In genomic region chr13:35502147-35502522, GRCm38 (mm10) we compare ENCODE assay signal across 10 mouse cellular contexts.
DNase-seq lines count a peak whose midpoint lies in the region; ATAC-seq lines count a peak whose summit lies in the region.
"Had no signal": no experiment of that assay in that cellular context is flagged by ENCODE, and none has a peak within 500 bp of the region (broad histone marks: within the 10 kb centered on the region; RNA-seq: fewer than 3 reads in every experiment).

No protein-coding gene starts in this region.

- 57% methylated on average over 5 of the region's 5 CpGs for WGBS in hindbrain, embryonic 13.5 days
- WGBS in hindbrain, embryonic 10.5 days: 68% methylated on average over 5 of the region's 5 CpGs
- WGBS in embryonic facial prominence, embryonic 15.5 days: 25% methylated on average over 5 of the region's 5 CpGs

- no peak overlapping the region for H3K27ac ChIP-seq in hindbrain, embryonic 13.5 days
- H3K27ac ChIP-seq in hindbrain, embryonic 10.5 days: no peak overlapping the region
- H3K27ac ChIP-seq in embryonic facial prominence, embryonic 15.5 days (replicated peaks): 0 out of 2 replicates have a peak overlapping the region, but pooled peaks have one; percentile 52
- H3K27ac ChIP-seq: macrophage had no signal

- peaks cover 32% of the 10 kb centered on the region for H3K4me1 ChIP-seq in hindbrain, embryonic 13.5 days (replicated peaks)
- H3K4me1 ChIP-seq in hindbrain, embryonic 10.5 days (replicated peaks): peaks cover 15% of the 10 kb centered on the region
- H3K4me1 ChIP-seq in embryonic facial prominence, embryonic 15.5 days: peaks cover 23% of the 10 kb centered on the region

- no peaks in the 10 kb centered on the region for H3K9me3 ChIP-seq in hindbrain, embryonic 13.5 days
- H3K9me3 ChIP-seq in hindbrain, embryonic 10.5 days: no peaks in the 10 kb centered on the region
- H3K9me3 ChIP-seq in embryonic facial prominence, embryonic 15.5 days (replicated peaks): no peaks in the 10 kb centered on the region
- H3K9me3 ChIP-seq: heart, embryonic 13.5 days had no signal

- H3K4me2 ChIP-seq in hindbrain, embryonic 13.5 days: no peak overlapping the region
- H3K4me2 ChIP-seq in embryonic facial prominence, embryonic 15.5 days (replicated peaks): peak overlapping the region; percentile 23; the same call in 1 of the 2 replicates
- H3K4me2 ChIP-seq: heart, embryonic 13.5 days had no signal

- DNase-seq in hindbrain, embryonic 10.5 days (ENCODE audit: low spot score): no peak
- peak; percentile 40 for DNase-seq in adrenal gland, postnatal 14 days
- peak; percentile 64 to 71 for DNase-seq in layer of hippocampus, postnatal 10 days (ENCODE audit: low spot score in 2 of 2)
- DNase-seq in right cerebral cortex, postnatal 10 days (ENCODE audit: low spot score in 2 of 2): peak; percentile 69
- DNase-seq in spleen, postnatal 4 days (ENCODE audit: low spot score in 2 of 2): no peak

- H3K27me3 ChIP-seq in hindbrain, embryonic 13.5 days: no peaks in the 10 kb centered on the region
- no peaks in the 10 kb centered on the region for H3K27me3 ChIP-seq in hindbrain, embryonic 10.5 days (ENCODE audit: insufficient read depth, poor library complexity, severe bottlenecking)
- H3K27me3 ChIP-seq in embryonic facial prominence, embryonic 15.5 days: no peaks in the 10 kb centered on the region

- no peak overlapping the region for H3K4me3 ChIP-seq in hindbrain, embryonic 13.5 days
- H3K4me3 ChIP-seq in hindbrain, embryonic 10.5 days: no peak overlapping the region
- no peak overlapping the region for H3K4me3 ChIP-seq in embryonic facial prominence, embryonic 15.5 days (replicated peaks)
- H3K4me3 ChIP-seq: heart, embryonic 13.5 days had no signal

- no peak overlapping the region for H3K9ac ChIP-seq in hindbrain, embryonic 13.5 days
- no peak overlapping the region for H3K9ac ChIP-seq in embryonic facial prominence, embryonic 15.5 days
- H3K9ac ChIP-seq: heart, embryonic 13.5 days had no signal

- no peaks in the 10 kb centered on the region for H3K36me3 ChIP-seq in hindbrain, embryonic 13.5 days
- no peaks in the 10 kb centered on the region for H3K36me3 ChIP-seq in hindbrain, embryonic 10.5 days
- H3K36me3 ChIP-seq in embryonic facial prominence, embryonic 15.5 days: no peaks in the 10 kb centered on the region
- H3K36me3 ChIP-seq: heart, embryonic 13.5 days had no signal

- peak; percentile 43; the same call in 1 of the 2 replicates for ATAC-seq in hindbrain, embryonic 13.5 days (ENCODE audit: low FRiP score)
- no peak for ATAC-seq in embryonic facial prominence, embryonic 15.5 days (ENCODE audit: insufficient number of reproducible peaks, low FRiP score, low TSS enrichment, low read depth)
- no peak for ATAC-seq in megakaryocyte, adult 5-6 weeks (ENCODE audit: poor library complexity, severe bottlenecking)

Comparison
In these comparisons a context has a peak if more than half of its experiments do, and no peak if none do; other contexts are left out.
1. DNase-seq: peak in adrenal gland, postnatal 14 days (single experiment), layer of hippocampus, postnatal 10 days (2 of 2) and right cerebral cortex, postnatal 10 days (2 of 2); none in hindbrain, embryonic 10.5 days (single experiment) and spleen, postnatal 4 days (0 of 2).